Mouse (Mus musculus) midbrain, embryonic 11.5 days (tissue): ENCODE results near the gene Tfe3. TPM values are rescaled to one million over a fixed set of nuclear protein-coding genes. Genes with fewer than 3 reads are reported as not detected.
A peak's percentile ranks its signal among the peaks of the same experiment; 100 is the strongest.

Experiments
- ATAC-seq: fragments of 200-750 bp; cut with Nextera tagmentation; 2 replicates; pipeline ENCODE4 v1.8.0; 2017; ENCODE audit warnings: moderate TSS enrichment, moderate library complexity; ENCODE audit not compliant: low FRiP score
- DNase-seq: peaks from one replicate; pipeline ENCODE4 v3.0.0; 2015; ENCODE audit warnings: low spot score; ENCODE audit errors: missing footprints
- H3K27ac ChIP-seq: fragments of 300-500 bp; sonication (generic); 2 replicates; pipeline ENCODE4 v1.5.1; 2014; ENCODE audit warnings: low read depth, low read length
- H3K27me3 ChIP-seq: fragments of 300-500 bp; sonication (generic); 2 replicates; pipeline ENCODE4 v1.6.1; 2014; ENCODE audit warnings: mild to moderate bottlenecking, low read length, moderate library complexity, mixed read lengths; ENCODE audit not compliant: control insufficient read depth, insufficient read depth
- H3K36me3 ChIP-seq: fragments of 300-500 bp; sonication (generic); 2 replicates; pipeline ENCODE4 v1.6.1; 2014; ENCODE audit warnings: mild to moderate bottlenecking, low read length, moderate library complexity, mixed read lengths; ENCODE audit not compliant: control insufficient read depth, insufficient read depth
- H3K4me1 ChIP-seq: fragments of 300-500 bp; sonication (generic); 2 replicates; pipeline ENCODE4 v1.6.1; 2014; ENCODE audit warnings: low read length; ENCODE audit not compliant: control insufficient read depth, insufficient read depth
- H3K4me2 ChIP-seq: fragments of 300-500 bp; sonication (generic); 2 replicates; pipeline ENCODE4 v1.6.1; 2014; ENCODE audit warnings: mild to moderate bottlenecking, moderate library complexity
- H3K4me3 ChIP-seq: fragments of 300-500 bp; sonication (generic); 2 replicates; pipeline ENCODE4 v1.5.1; 2014; ENCODE audit warnings: low read depth, low read length
- H3K9ac ChIP-seq: fragments of 300-500 bp; sonication (generic); 2 replicates; pipeline ENCODE4 v1.6.1; 2014; ENCODE audit warnings: low read length
- H3K9me3 ChIP-seq: fragments of 300-500 bp; sonication (generic); 2 replicates; pipeline ENCODE4 v1.6.1; 2016; ENCODE audit warnings: low read length; ENCODE audit not compliant: control insufficient read depth
- WGBS: fragments of 180-500 bp; shearing (Covaris S2); extraction: QIAGEN DNeasy Blood & Tissue Kit; methylation state at CpG from one replicate; pipeline ENCODE4 v1.1.7; 2014; 5-methylcytosine and 5-hydroxymethylcytosine counted together
- polyA plus RNA-seq: library from polyadenylated mRNA; unstranded; fragments of >200 nt; fragmentation: Nextera tagmentation; extraction: Ambion mirVana; gene quantifications from 2 replicates; pipeline ENCODE4 v1.2.1, GENCODE M21; 2014

The Tfe3 gene
- polyA plus RNA-seq, 1 experiment from 2014 or later = 20.6 TPM

- 86% methylated on average over 12 of the region's 12 CpGs for WGBS
- Histone ChIP-seq H3K36me3 (no peaks in the 10 kb centered on the region), H3K27ac (no peak overlapping the region), H3K4me3 (no peak overlapping the region), H3K9ac (no peak overlapping the region), H3K9me3 (no peaks in the 10 kb centered on the region), H3K27me3 (no peaks in the 10 kb centered on the region), H3K4me1 (0 out of 2 replicates have a peak, but pooled peaks cover 4% of the 10 kb centered on the region), H3K4me2 (no peak overlapping the region)
- ATAC-seq = no peak
- no peak for DNase-seq
Measured at GRCm38 (mm10) chrX:7725841-7726240, 36.5 kb upstream of the Tfe3 start.

DNA sequence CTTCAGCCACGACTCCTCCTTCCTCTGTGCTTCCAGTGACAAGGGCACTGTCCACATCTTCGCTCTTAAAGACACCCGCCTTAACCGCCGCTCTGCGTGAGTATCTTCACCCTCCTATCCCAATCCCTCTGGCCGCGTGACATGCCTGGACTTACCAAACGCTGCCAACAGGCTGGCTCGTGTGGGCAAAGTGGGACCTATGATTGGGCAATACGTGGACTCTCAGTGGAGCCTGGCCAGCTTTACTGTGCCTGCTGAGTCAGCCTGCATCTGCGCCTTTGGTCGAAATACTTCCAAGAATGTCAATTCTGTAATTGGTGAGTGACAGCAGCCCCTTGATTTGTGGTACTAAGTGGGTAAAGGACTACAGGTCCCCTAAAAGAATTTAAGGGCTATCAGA lies 35.2 kb upstream of the Tfe3 start:
- H3K9ac ChIP-seq = no peak overlapping the region
- H3K27me3 ChIP-seq = no peaks in the 10 kb centered on the region
- no peaks in the 10 kb centered on the region for H3K36me3 ChIP-seq
- WGBS = 90% methylated on average over 13 of the region's 13 CpGs
- H3K4me2 ChIP-seq = no peak overlapping the region
- 0 out of 2 replicates have a peak, but pooled peaks cover 4% of the 10 kb centered on the region for H3K4me1 ChIP-seq
- no peak overlapping the region for H3K4me3 ChIP-seq
- no peak overlapping the region for H3K27ac ChIP-seq
- no peaks in the 10 kb centered on the region for H3K9me3 ChIP-seq
- DNase-seq (no peak), ATAC-seq (no peak)

GRCm38 (mm10) chrX:7728215-7728921 lies 34.0 kb upstream of the Tfe3 start, which contains the start of gene Praf2:
Gene Praf2, plus strand, starts transcription at chrX:7728439.
- no peak within 1 kb of the TSS; the same call in 1 of the 2 replicates for H3K27ac ChIP-seq
- no peaks in the 10 kb centered on the region for H3K27me3 ChIP-seq
- H3K4me2 ChIP-seq = peak within 1 kb of the TSS; percentile 38
- 0 out of 2 replicates have a peak, but pooled peaks cover 4% of the 10 kb centered on the region for H3K4me1 ChIP-seq
- H3K4me3 ChIP-seq = peak within 1 kb of the TSS; percentile 41
- ATAC-seq = peak; percentile 95
- 14% methylated on average over 42 of the region's 42 CpGs for WGBS
- peak; percentile 93 for DNase-seq
- no peaks in the 10 kb centered on the region for H3K9me3 ChIP-seq
- H3K36me3 ChIP-seq = no peaks in the 10 kb centered on the region
- peak within 1 kb of the TSS; percentile 60 for H3K9ac ChIP-seq

DNA sequence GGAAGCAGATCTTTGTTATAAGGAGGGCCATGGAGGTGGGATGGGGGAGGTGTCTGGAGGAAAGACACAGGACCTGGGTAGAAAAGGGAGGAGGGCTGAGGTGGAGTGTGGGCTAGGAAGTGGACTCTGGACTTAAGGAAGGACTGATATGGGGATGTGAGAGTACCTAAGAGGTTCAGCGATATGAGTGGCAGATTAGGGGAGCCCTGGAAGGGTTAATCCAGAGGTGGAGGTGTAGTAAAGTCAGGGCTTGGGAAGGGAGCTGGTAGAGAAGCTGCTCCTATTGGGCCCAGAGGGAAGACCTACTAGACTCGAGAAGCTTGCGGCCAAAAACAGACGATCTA lies 33.5 kb upstream of the Tfe3 start:
- ATAC-seq (peak; percentile 1; the same call in 1 of the 2 replicates), DNase-seq (no peak)
- Histone ChIP-seq H3K4me1 (peaks cover 4% of the 10 kb centered on the region; the same call in 1 of the 2 replicates), H3K36me3 (no peaks in the 10 kb centered on the region), H3K4me3 (peak overlapping the region; percentile 41), H3K4me2 (peak overlapping the region; percentile 38), H3K27me3 (no peaks in the 10 kb centered on the region), H3K27ac (no peak overlapping the region), H3K9me3 (no peaks in the 10 kb centered on the region), H3K9ac (peak overlapping the region; percentile 60)
- 33% methylated on average over 4 of the region's 4 CpGs for WGBS

DNA sequence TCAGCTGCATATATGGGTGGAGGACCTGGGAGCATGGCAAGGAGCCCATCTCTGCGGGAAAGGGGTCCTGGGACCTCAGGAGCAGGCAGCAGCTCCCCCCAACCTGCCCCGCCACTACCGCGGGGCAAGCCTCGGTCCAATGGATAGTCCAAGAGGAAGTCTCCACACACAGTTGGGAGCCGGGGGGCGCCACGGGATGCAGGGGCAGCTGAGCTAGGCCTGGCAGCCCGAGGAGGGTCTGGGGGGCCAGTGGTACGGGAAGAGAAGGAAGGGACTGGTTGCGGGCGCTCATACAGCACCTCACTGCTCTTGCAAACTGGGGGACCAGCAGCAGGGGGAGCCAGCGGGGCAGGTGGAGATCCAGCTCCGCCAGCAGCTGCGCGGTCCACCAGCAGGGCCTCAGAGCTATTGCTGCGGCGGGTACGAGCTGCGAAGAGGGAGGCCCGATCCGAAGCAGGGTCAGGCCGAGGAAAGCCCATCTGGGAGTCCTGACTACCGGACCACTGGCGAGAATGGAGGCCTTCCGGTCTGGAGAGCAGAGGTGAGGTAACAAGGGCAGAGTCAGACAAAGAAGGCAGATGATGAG lies 28.7 kb upstream of the Tfe3 start:
- Histone ChIP-seq H3K4me1 (no peaks in the 10 kb centered on the region; the same call in 1 of the 2 replicates), H3K9ac (no peak overlapping the region; the same call in 1 of the 2 replicates), H3K27me3 (no peaks in the 10 kb centered on the region), H3K4me3 (no peak overlapping the region), H3K27ac (no peak overlapping the region), H3K9me3 (no peaks in the 10 kb centered on the region), H3K4me2 (no peak overlapping the region), H3K36me3 (no peaks in the 10 kb centered on the region)
- 25% methylated on average over 18 of the region's 26 CpGs for WGBS
- peak; percentile 49; the same call in 1 of the 2 replicates for ATAC-seq
- peak; percentile 95 for DNase-seq

- Histone ChIP-seq H3K4me2 (no peak overlapping the region), H3K9me3 (no peaks in the 10 kb centered on the region), H3K9ac (no peak overlapping the region), H3K4me1 (no peaks in the 10 kb centered on the region), H3K27ac (no peak overlapping the region), H3K27me3 (no peaks in the 10 kb centered on the region), H3K4me3 (no peak overlapping the region), H3K36me3 (no peaks in the 10 kb centered on the region)
- DNase-seq = no peak
- WGBS = 65% methylated on average over 14 of the region's 14 CpGs
- ATAC-seq = no peak
Measured at GRCm38 (mm10) chrX:7739336-7740081, 22.9 kb upstream of the Tfe3 start.

DNA sequence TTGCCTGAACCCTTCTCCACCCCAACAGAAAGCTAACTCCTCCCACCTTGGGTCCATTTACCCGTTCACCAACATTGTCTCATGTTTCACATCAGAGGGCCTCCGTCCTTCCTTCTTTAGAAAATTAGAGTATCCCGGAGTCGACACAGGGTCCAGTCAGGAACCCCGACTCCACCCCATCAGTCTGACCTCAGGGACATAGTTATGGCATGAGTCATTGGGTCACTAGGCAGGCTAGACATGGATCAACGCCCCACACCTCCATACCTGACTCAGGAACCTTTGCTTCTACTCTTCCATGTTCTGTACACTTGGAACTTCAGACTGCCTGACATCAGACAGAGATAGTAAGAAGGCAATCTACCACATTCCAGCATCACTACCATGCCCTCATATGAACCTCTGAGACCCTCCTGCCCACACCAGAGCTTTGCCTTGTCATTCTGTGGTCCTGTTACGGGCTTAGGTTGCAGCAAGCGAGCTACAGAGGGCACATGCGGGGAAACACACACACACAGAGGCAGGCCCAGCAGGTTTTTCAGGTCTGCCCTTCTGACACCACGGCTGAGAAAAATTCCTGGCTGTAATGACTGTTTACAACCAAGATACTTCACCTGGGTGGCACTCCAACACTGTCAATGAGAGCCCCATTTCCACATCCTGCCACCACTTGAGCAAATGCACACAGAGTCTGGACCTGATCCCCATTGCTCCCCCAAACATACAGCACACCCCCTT lies 22.1 kb upstream of the Tfe3 start:
- H3K36me3 ChIP-seq = no peaks in the 10 kb centered on the region
- no peak overlapping the region for H3K9ac ChIP-seq
- no peaks in the 10 kb centered on the region for H3K9me3 ChIP-seq
- DNase-seq = no peak
- no peak overlapping the region for H3K4me2 ChIP-seq
- H3K4me1 ChIP-seq = no peaks in the 10 kb centered on the region
- no peak overlapping the region for H3K27ac ChIP-seq
- no peak for ATAC-seq
- 70% methylated on average over 10 of the region's 10 CpGs for WGBS
- H3K27me3 ChIP-seq = no peaks in the 10 kb centered on the region
- H3K4me3 ChIP-seq = no peak overlapping the region

GRCm38 (mm10) chrX:7741103-7741502 lies 21.3 kb upstream of the Tfe3 start:
- Histone ChIP-seq H3K9me3 (no peaks in the 10 kb centered on the region), H3K36me3 (no peaks in the 10 kb centered on the region), H3K27me3 (no peaks in the 10 kb centered on the region), H3K4me3 (no peak overlapping the region), H3K27ac (no peak overlapping the region), H3K4me1 (no peaks in the 10 kb centered on the region), H3K9ac (no peak overlapping the region), H3K4me2 (no peak overlapping the region)
- WGBS = 86% methylated on average over 5 of the region's 5 CpGs
- ATAC-seq (no peak), DNase-seq (no peak)
